Mouse (Mus musculus) large intestine, adult 2 months (tissue): ENCODE measurements around the gene Teddm1a. TPM values are rescaled to one million over a fixed set of nuclear protein-coding genes. Genes with fewer than 3 reads are reported as not detected.

Source experiments
- DNase-seq: peaks from one replicate; pipeline ENCODE4 v3.0.0-alpha.2; 2012; ENCODE audit warnings: low read depth, low spot score
- WGBS: fragments of 180-500 bp; shearing (Covaris S2); methylation state at CpG from one replicate; pipeline ENCODE4 v1.1.7; 2018; 5-methylcytosine and 5-hydroxymethylcytosine counted together
- polyA plus RNA-seq: library from polyadenylated mRNA; depleted of rRNA; stranded (reverse); fragments of >200 nt; gene quantifications from 2 replicates; pipeline ENCODE4 v1.2.3, GENCODE M21; 2012; rRNA removed

Teddm1a gene
- polyA plus RNA-seq, 1 experiment, result 0.06 TPM

DNA sequence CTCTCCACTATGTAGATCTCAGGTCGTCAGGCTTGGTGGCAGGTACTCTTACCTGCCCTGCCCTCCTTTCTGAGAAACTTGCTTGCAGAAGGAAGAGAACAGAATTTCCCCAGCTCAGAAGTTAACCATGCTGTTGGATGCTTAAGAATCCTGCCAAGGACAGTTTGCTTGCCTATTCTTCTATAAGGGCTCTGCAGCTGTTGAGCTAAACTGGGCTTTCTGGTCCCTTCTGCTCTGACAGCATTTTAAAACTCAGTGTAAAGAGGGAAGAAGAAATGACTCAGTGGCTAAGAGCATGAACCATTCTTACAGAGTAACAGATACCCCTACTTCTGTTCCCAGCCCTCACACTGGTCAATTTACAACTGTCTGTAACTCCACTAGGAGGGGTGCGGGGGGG lies 49.4 kb downstream of the Teddm1a start:
- no peak for DNase-seq
- 90% methylated on average over 2 of the region's 2 CpGs for WGBS

Other genes starting within 250 kb of the Teddm1a start
- 0.04 and 0.21 TPM in 2 replicates for gene Rgs8, start 238.7 kb upstream of the Teddm1a start, polyA plus RNA-seq
- 0.59 and 0.78 TPM in 2 replicates for gene Rgs16, start 151.4 kb upstream of the Teddm1a start, polyA plus RNA-seq
- 37.3 and 38.9 TPM in 2 replicates for gene Rnasel, start 142.3 kb upstream of the Teddm1a start, polyA plus RNA-seq
- gene Rgsl1, start 47.6 kb upstream of the Teddm1a start, polyA plus RNA-seq, result 0.07 TPM in 1 of 2 replicates, not detected in the other
- gene Teddm1b, start 17.4 kb upstream of the Teddm1a start, polyA plus RNA-seq, result 0.05 TPM in 1 of 2 replicates, not detected in the other
- gene Glul, start 8.2 kb downstream of the Teddm1a start, polyA plus RNA-seq, result 43.2 and 49.3 TPM in 2 replicates
- gene Teddm2, start 8.5 kb downstream of the Teddm1a start, polyA plus RNA-seq, result 0.19 and 0.30 TPM in 2 replicates